16 mouse cellular contexts compared by ENCODE assay signal in genomic region chr10:19904077-19904820, GRCm38 (mm10). TPM values are rescaled to one million over a fixed set of nuclear protein-coding genes. Genes with fewer than 3 reads are reported as not detected.
DNase-seq lines count a peak whose midpoint lies in the region; ATAC-seq lines count a peak whose summit lies in the region.
"Had no signal": no experiment of that assay in that cellular context is flagged by ENCODE, and none has a peak within 500 bp of the region (broad histone marks: within the 10 kb centered on the region; RNA-seq: fewer than 3 reads in every experiment).

No protein-coding gene starts in this region.

- no peak overlapping the region for H3K4me2 ChIP-seq in forebrain, embryonic 12.5 days
- H3K4me2 ChIP-seq: forebrain, embryonic 15.5 days; heart, embryonic 12.5 days; hindbrain, embryonic 15.5 days had no signal

- DNase-seq in left cerebral cortex, adult 11 months (ENCODE audit: low spot score) = peak; percentile 71
- DNase-seq in left cerebral cortex, postnatal 4 days = no peak
- DNase-seq in cerebellum, postnatal 14 days = peak; percentile 52 to 59
- peak; percentile 51 to 56 for DNase-seq in layer of hippocampus, adult 8-10 months (ENCODE audit: low spot score in 2 of 2)
- peak; percentile 41 to 50 for DNase-seq in right cerebral cortex, postnatal 10 days (ENCODE audit: low spot score in 2 of 2)
- DNase-seq in gastrocnemius, postnatal 25 days = no peak
- no peak for DNase-seq in spleen, postnatal 36 days (ENCODE audit: low spot score in 2 of 2)

- intact Hi-C loops in left cerebral cortex, postnatal 4 days (cut with DNase I) = no loop called here

- H3K27ac ChIP-seq in forebrain, embryonic 12.5 days = no peak overlapping the region
- H3K27ac ChIP-seq: forebrain, embryonic 15.5 days; hindbrain, embryonic 15.5 days had no signal

- no peaks in the 10 kb centered on the region; the same call in 1 of the 2 replicates for H3K36me3 ChIP-seq in forebrain, embryonic 12.5 days (replicated peaks)
- H3K36me3 ChIP-seq: forebrain, embryonic 15.5 days; hindbrain, embryonic 15.5 days had no signal

- ATAC-seq in forebrain, embryonic 12.5 days (ENCODE audit: low FRiP score) = no peak
- ATAC-seq: CD4-positive, CD25-positive, alpha-beta regulatory T cell, adult 4 months; forebrain, embryonic 15.5 days; lung, postnatal 0 days; Patski had no signal

- 81% methylated on average over 13 of the region's 13 CpGs for WGBS in forebrain, embryonic 12.5 days

- H3K4me3 ChIP-seq in forebrain, embryonic 12.5 days (replicated peaks) = no peak overlapping the region
- H3K4me3 ChIP-seq: forebrain, embryonic 15.5 days; heart, embryonic 12.5 days; hindbrain, embryonic 15.5 days had no signal

- H3K9ac ChIP-seq in forebrain, embryonic 12.5 days = no peak overlapping the region
- H3K9ac ChIP-seq: forebrain, embryonic 15.5 days; heart, embryonic 12.5 days; hindbrain, embryonic 15.5 days had no signal

- no peaks in the 10 kb centered on the region for H3K4me1 ChIP-seq in forebrain, embryonic 12.5 days
- H3K4me1 ChIP-seq: forebrain, embryonic 15.5 days; heart, embryonic 12.5 days; hindbrain, embryonic 15.5 days had no signal

- no peaks in the 10 kb centered on the region for H3K9me3 ChIP-seq in forebrain, embryonic 12.5 days
- H3K9me3 ChIP-seq: forebrain, embryonic 15.5 days; heart, embryonic 12.5 days; hindbrain, embryonic 15.5 days had no signal

- H3K27me3 ChIP-seq in forebrain, embryonic 12.5 days = no peaks in the 10 kb centered on the region
- H3K27me3 ChIP-seq: forebrain, embryonic 15.5 days; heart, embryonic 12.5 days; Patski had no signal

RNA-seq across cellular contexts. Expression of gene Pex7, which starts 3.2 kb away (rescaled TPM):
- 10 to 100 TPM; 19.4 to 20.7 TPM for total RNA-seq in left cerebral cortex, postnatal 4 days (2021)
- 10 to 100 TPM; 20.8 to 24.8 (median 23.2) TPM for total RNA-seq in layer of hippocampus, adult 8-10 months (2022)
- 25.4 and 26.0 TPM in 2 replicates for polyA plus RNA-seq in forebrain, embryonic 12.5 days (2016; fragmentation: Nextera tagmentation; extraction: Ambion mirVana)
- total RNA-seq in gastrocnemius, postnatal 25 days (2021) = 10 to 100 TPM; 14.6 to 15.6 TPM

RNA-seq across cellular contexts. Expression of gene Map3k5, which starts 30.0 kb away (rescaled TPM):
- 10 to 100 TPM; 21.3 to 23.4 TPM for total RNA-seq in left cerebral cortex, postnatal 4 days (2021)
- 10 to 100 TPM; 24.6 to 33.6 (median 24.8) TPM for total RNA-seq in layer of hippocampus, adult 8-10 months (2022)
- 0.35 and 0.64 TPM in 2 replicates for polyA plus RNA-seq in forebrain, embryonic 12.5 days (2016; fragmentation: Nextera tagmentation; extraction: Ambion mirVana)
- 10 to 100 TPM in 1 of 2 experiments, 1 to 10 TPM in 1; 7.9 to 10.7 TPM for total RNA-seq in gastrocnemius, postnatal 25 days (2021)

RNA-seq across cellular contexts. Expression of gene Slc35d3, which starts 53.0 kb away (rescaled TPM):
- 1 to 10 TPM; 1.3 to 1.5 TPM for total RNA-seq in left cerebral cortex, postnatal 4 days (2021)
- under 1 TPM; 0.41 to 0.62 (median 0.60) TPM for total RNA-seq in layer of hippocampus, adult 8-10 months (2022)
- 0.28 and 0.43 TPM in 2 replicates for polyA plus RNA-seq in forebrain, embryonic 12.5 days (2016; fragmentation: Nextera tagmentation; extraction: Ambion mirVana)
- total RNA-seq in gastrocnemius, postnatal 25 days (2021) = not detected
- total RNA-seq: liver, adult 2 months; neutrophil, adult 5-6 weeks had no signal
- polyA plus RNA-seq: CD4-positive, CD25-positive, alpha-beta regulatory T cell, adult 4 months; liver, adult 2 months; Patski had no signal

Comparison
In these comparisons a context has a peak if more than half of its experiments do, and no peak if none do; other contexts are left out.
1. DNase-seq: peak in left cerebral cortex, adult 11 months (single experiment), cerebellum, postnatal 14 days (2 of 2), layer of hippocampus, adult 8-10 months (2 of 2) and right cerebral cortex, postnatal 10 days (2 of 2); none in left cerebral cortex, postnatal 4 days (single experiment), gastrocnemius, postnatal 25 days (single experiment) and spleen, postnatal 36 days (0 of 2).